Mouse (Mus musculus) spleen, adult 2 months (tissue): Measurements from ENCODE around the gene Lrba. TPM values are rescaled to one million over a fixed set of nuclear protein-coding genes. Genes with fewer than 3 reads are reported as not detected.

ENCODE experiments used
- DNase-seq, 2 experiments: peaks; one replicate each; pipeline versions ENCODE4 v3.0.0 to v3.0.0-alpha.2; 2012 to 2021; ENCODE audit warnings: low spot score in 2 of 2, low read depth in 1 of 2
- H3K27ac ChIP-seq: fragments of 200-500 bp; 2 replicates; pipeline ENCODE4 v1.5.1; 2012; ENCODE audit warnings: low read length, inconsistent platforms; ENCODE audit not compliant: insufficient read depth
- H3K27me3 ChIP-seq: fragments of 200-500 bp; 2 replicates; pipeline ENCODE4 v1.6.1; 2012; ENCODE audit warnings: mild to moderate bottlenecking, moderate library complexity, low read length, inconsistent platforms; ENCODE audit not compliant: control insufficient read depth, insufficient read depth
- H3K36me3 ChIP-seq: fragments of 200-500 bp; 2 replicates; pipeline ENCODE4 v1.6.1; 2012; ENCODE audit warnings: mild to moderate bottlenecking, low read length, inconsistent platforms; ENCODE audit not compliant: control insufficient read depth, insufficient read depth
- H3K4me1 ChIP-seq: fragments of 200-500 bp; 2 replicates; pipeline ENCODE4 v1.6.1; 2011; ENCODE audit warnings: inconsistent platforms; ENCODE audit not compliant: control insufficient read depth, insufficient read depth, insufficient read length
- H3K4me3 ChIP-seq: fragments of 200-500 bp; 2 replicates; pipeline ENCODE4 v1.5.1; 2011; ENCODE audit warnings: mild to moderate bottlenecking, inconsistent platforms; ENCODE audit not compliant: insufficient read depth, insufficient read length; ENCODE audit errors: extremely low read depth
- CTCF ChIP-seq: fragments of 200-500 bp; IDR thresholded peaks from 2 replicates; pipeline ENCODE4 v1.5.1; 2011; ENCODE audit warnings: mild to moderate bottlenecking, inconsistent platforms; ENCODE audit not compliant: insufficient read depth, insufficient read length, insufficient replicate concordance; ENCODE audit errors: extremely low read depth
- POLR2A ChIP-seq: fragments of 200-500 bp; IDR thresholded peaks from 2 replicates; pipeline ENCODE4 v1.6.1; 2011; ENCODE audit warnings: low read depth, low read length, inconsistent platforms
- WGBS: fragments of 180-500 bp; shearing (Covaris S2); methylation state at CpG from one replicate; pipeline ENCODE4 v1.1.7; 2018; 5-methylcytosine and 5-hydroxymethylcytosine counted together
- polyA plus RNA-seq: library from polyadenylated mRNA; depleted of rRNA; stranded (reverse); fragments of >200 nt; gene quantifications from 2 replicates; pipeline ENCODE4 v1.2.3, GENCODE M21; 2012

Lrba gene
- polyA plus RNA-seq, 1 experiment, result 9.1 TPM

DNA sequence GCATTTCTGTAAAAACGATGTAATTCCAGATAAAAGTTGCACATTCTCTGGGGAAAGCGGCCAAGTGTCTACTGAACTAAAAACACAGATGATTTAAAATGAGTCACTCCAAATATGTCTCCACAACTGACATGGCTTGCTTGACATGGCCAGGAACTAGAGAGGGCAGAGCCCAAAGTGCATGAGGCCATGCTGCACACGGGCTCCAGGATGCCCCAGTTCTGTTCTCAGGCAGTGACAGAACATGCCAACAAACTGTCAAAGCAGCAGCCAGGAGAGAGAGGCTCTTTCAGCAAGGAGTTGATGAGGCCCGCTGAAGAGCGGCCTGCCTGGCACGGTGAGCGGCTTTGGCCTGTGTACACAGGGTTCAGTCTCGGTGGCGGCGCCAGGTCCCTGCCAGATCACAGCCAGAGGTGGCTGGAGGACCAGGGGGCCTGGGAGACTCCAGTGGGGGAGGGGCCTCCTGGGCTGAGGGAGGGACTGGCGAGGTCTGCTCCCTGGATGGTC, 562.4 kb downstream of the Lrba start:
- WGBS, result 93% methylated on average over 11 of the region's 11 CpGs
- no peak for DNase-seq
- H3K27me3 ChIP-seq, result no peaks in the 10 kb centered on the region
- no peak for TF ChIP-seq POLR2A
- no peaks in the 10 kb centered on the region for H3K4me1 ChIP-seq
- H3K36me3 ChIP-seq, result peaks cover 4% of the 10 kb centered on the region
- H3K4me3 ChIP-seq, result no peak overlapping the region
- H3K27ac ChIP-seq, result no peak overlapping the region

- 93% methylated on average over 10 of the region's 10 CpGs for WGBS
- no peak for TF ChIP-seq CTCF
- TF ChIP-seq POLR2A, result no peak
- no peak for DNase-seq
Measured at GRCm38 (mm10) chr3:86787423-86788123, 563.1 kb downstream of the Lrba start.

GRCm38 (mm10) chr3:86788711-86789110, 564.2 kb downstream of the Lrba start:
- Histone ChIP-seq H3K4me3 (no peak overlapping the region), H3K27ac (no peak overlapping the region), H3K36me3 (peaks cover 1% of the 10 kb centered on the region), H3K4me1 (no peaks in the 10 kb centered on the region), H3K27me3 (no peaks in the 10 kb centered on the region)
- peak; percentile 24; the same call in 1 of the 2 replicates for TF ChIP-seq CTCF
- no peak for TF ChIP-seq POLR2A
- WGBS, result 66% methylated on average over 6 of the region's 6 CpGs
- DNase-seq, result peak; percentile 17 to 26

More at GRCm38 (mm10) chr3:86787423-86788123, 563.1 kb downstream of the Lrba start:
- Histone ChIP-seq H3K27ac (no peak overlapping the region), H3K4me1 (no peaks in the 10 kb centered on the region), H3K27me3 (no peaks in the 10 kb centered on the region), H3K4me3 (no peak overlapping the region), H3K36me3 (peaks cover 4% of the 10 kb centered on the region)

GRCm38 (mm10) chr3:86789752-86790151, 565.3 kb downstream of the Lrba start:
- H3K4me1 ChIP-seq, result no peaks in the 10 kb centered on the region
- H3K27me3 ChIP-seq, result no peaks in the 10 kb centered on the region
- TF ChIP-seq POLR2A (no peak), CTCF (no peak)
- H3K27ac ChIP-seq, result no peak overlapping the region
- peaks cover 1% of the 10 kb centered on the region for H3K36me3 ChIP-seq
- no peak overlapping the region for H3K4me3 ChIP-seq
- WGBS, result 95% methylated on average over 5 of the region's 5 CpGs
- DNase-seq, result no peak

DNA sequence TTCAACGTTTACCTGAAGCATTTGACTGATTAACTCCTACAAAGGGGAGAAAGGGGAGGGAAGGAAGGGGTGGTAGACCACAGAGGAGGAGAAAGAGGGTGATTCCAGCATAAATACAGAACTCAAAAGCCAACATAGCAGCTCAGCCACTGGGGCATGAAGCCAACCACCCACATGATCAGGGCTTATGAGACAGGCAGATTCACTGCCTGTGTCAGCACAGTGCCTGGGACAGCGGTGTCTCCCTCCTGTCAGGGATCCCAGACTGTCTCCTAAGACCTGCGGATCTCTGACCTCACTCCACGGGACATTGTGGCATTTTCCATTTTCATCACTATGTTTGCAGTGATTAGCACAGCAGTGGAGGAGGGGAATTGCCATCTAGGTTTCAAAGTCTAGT, 568.8 kb downstream of the Lrba start:
- no peaks in the 10 kb centered on the region for H3K27me3 ChIP-seq
- H3K4me3 ChIP-seq, result no peak overlapping the region
- no peaks in the 10 kb centered on the region for H3K36me3 ChIP-seq
- TF ChIP-seq CTCF, result no peak
- TF ChIP-seq POLR2A, result no peak
- DNase-seq, result no peak
- 68% methylated on average over 4 of the region's 4 CpGs for WGBS
- H3K4me1 ChIP-seq, result no peaks in the 10 kb centered on the region
- no peak overlapping the region for H3K27ac ChIP-seq

DNA sequence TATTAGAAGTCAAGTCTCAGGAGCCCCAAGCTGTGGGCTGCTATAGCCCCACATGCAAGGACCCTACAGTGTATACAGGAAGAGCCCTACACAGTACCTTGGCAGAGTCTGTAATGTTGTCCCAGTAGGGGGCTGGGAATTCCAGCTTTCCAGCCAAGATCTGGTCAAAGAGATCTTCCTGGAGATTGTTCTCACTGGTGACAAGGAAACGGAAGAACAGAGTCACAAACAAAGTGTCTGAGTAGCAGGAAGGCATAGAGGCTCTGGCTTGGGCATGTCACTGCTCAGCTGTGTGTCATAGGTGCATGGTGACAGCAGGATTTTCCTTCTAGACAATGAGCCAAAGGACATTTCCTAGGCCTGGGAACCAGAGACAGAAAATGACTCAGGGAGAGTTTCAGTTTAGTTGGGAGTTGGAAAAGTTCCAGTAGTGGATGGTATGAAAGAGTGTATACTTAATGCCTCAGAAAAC, 569.3 kb downstream of the Lrba start:
- Histone ChIP-seq H3K27me3 (no peaks in the 10 kb centered on the region), H3K36me3 (no peaks in the 10 kb centered on the region), H3K4me1 (no peaks in the 10 kb centered on the region), H3K27ac (no peak overlapping the region), H3K4me3 (no peak overlapping the region)
- 89% methylated on average over 1 of the region's 1 CpGs for WGBS
- no peak for TF ChIP-seq CTCF
- no peak for TF ChIP-seq POLR2A
- no peak for DNase-seq

GRCm38 (mm10) chr3:86796716-86797115, 572.2 kb downstream of the Lrba start:
- no peak for DNase-seq
- 62% methylated on average over 6 of the region's 6 CpGs for WGBS

More at GRCm38 (mm10) chr3:86796716-86797115, 572.2 kb downstream of the Lrba start:
- no peak overlapping the region for H3K27ac ChIP-seq
- no peaks in the 10 kb centered on the region for H3K36me3 ChIP-seq
- no peaks in the 10 kb centered on the region for H3K27me3 ChIP-seq
- H3K4me1 ChIP-seq, result no peaks in the 10 kb centered on the region
- no peak overlapping the region for H3K4me3 ChIP-seq
- no peak for TF ChIP-seq POLR2A
- peak; percentile 33; the same call in 1 of the 2 replicates for TF ChIP-seq CTCF
